Comparison of ENCODE assay signal across 9 mouse cellular contexts in genomic region chr10:117416636-117417469, GRCm38 (mm10). TPM values are rescaled to one million over a fixed set of nuclear protein-coding genes. Genes with fewer than 3 reads are reported as not detected.
DNase-seq lines count a peak whose midpoint lies in the region; ATAC-seq and TF ChIP-seq lines count a peak whose summit lies in the region.
"Had no signal": no experiment of that assay in that cellular context is flagged by ENCODE, and none has a peak within 500 bp of the region (broad histone marks: within the 10 kb centered on the region; RNA-seq: fewer than 3 reads in every experiment).

No protein-coding gene starts in this region.

- no peaks in the 10 kb centered on the region for H3K9me3 ChIP-seq in heart, embryonic 16.5 days (replicated peaks; ENCODE audit: control insufficient read depth, low read length)
- no peaks in the 10 kb centered on the region for H3K9me3 ChIP-seq in hindbrain, embryonic 16.5 days (ENCODE audit: control insufficient read depth, low read length)
- no peaks in the 10 kb centered on the region for H3K9me3 ChIP-seq in midbrain, embryonic 13.5 days

- ATAC-seq in heart, embryonic 16.5 days (replicated peaks; ENCODE audit: extremely low read depth, insufficient read depth, low FRiP score): no peak
- no peak for ATAC-seq in hindbrain, embryonic 16.5 days
- no peak for ATAC-seq in midbrain, embryonic 13.5 days

- intact Hi-C loops in heart, postnatal 14 days (cut with DNase I): no loop called here

- no peak overlapping the region for H3K27ac ChIP-seq in heart, embryonic 16.5 days (ENCODE audit: low read length)
- no peak overlapping the region for H3K27ac ChIP-seq in bone marrow, adult 2 months (ENCODE audit: control insufficient read depth, insufficient read depth, low read depth, low read length, poor library complexity)
- peak overlapping the region; percentile 77 for H3K27ac ChIP-seq in hindbrain, embryonic 16.5 days (ENCODE audit: low read depth, low read length)
- 0 out of 2 replicates have a peak overlapping the region, but pooled peaks have one; percentile 53 for H3K27ac ChIP-seq in midbrain, embryonic 13.5 days

- no peak for TF ChIP-seq CTCF in bone marrow, adult 2 months (IDR thresholded peaks at IDR 0.05; ENCODE audit: control insufficient read depth, insufficient read depth, low read length)

- H3K36me3 ChIP-seq in heart, embryonic 16.5 days (ENCODE audit: control insufficient read depth, insufficient read depth): no peaks in the 10 kb centered on the region
- no peaks in the 10 kb centered on the region for H3K36me3 ChIP-seq in hindbrain, embryonic 16.5 days (ENCODE audit: control insufficient read depth, insufficient read depth, low read length)
- no peaks in the 10 kb centered on the region for H3K36me3 ChIP-seq in midbrain, embryonic 13.5 days

- H3K4me3 ChIP-seq in heart, embryonic 16.5 days (ENCODE audit: low read length): peak overlapping the region; percentile 54
- peak overlapping the region; percentile 15 for H3K4me3 ChIP-seq in bone marrow, adult 2 months (replicated peaks; ENCODE audit: control insufficient read depth, low read depth, low read length)
- H3K4me3 ChIP-seq in hindbrain, embryonic 16.5 days (ENCODE audit: low read length): no peak overlapping the region; the same call in 1 of the 2 replicates
- no peak overlapping the region for H3K4me3 ChIP-seq in midbrain, embryonic 13.5 days (replicated peaks)

- no peak for TF ChIP-seq POLR2A in bone marrow, adult 2 months (IDR thresholded peaks at IDR 0.05; ENCODE audit: borderline replicate concordance, control insufficient read depth, low read depth, low read length)

- H3K4me1 ChIP-seq in heart, embryonic 16.5 days (ENCODE audit: control insufficient read depth, insufficient read depth, low read length): peaks cover 16% of the 10 kb centered on the region
- peaks cover 2% of the 10 kb centered on the region; the same call in 1 of the 2 replicates for H3K4me1 ChIP-seq in bone marrow, adult 2 months (ENCODE audit: control insufficient read depth, insufficient read depth, low read length)
- peaks cover 12% of the 10 kb centered on the region for H3K4me1 ChIP-seq in hindbrain, embryonic 16.5 days (ENCODE audit: control insufficient read depth, insufficient read depth, low read depth, low read length)
- peaks cover 22% of the 10 kb centered on the region for H3K4me1 ChIP-seq in midbrain, embryonic 13.5 days (replicated peaks)

- H3K27me3 ChIP-seq in heart, embryonic 16.5 days (ENCODE audit: control insufficient read depth, insufficient read depth, low read length): no peaks in the 10 kb centered on the region; the same call in 1 of the 2 replicates
- no peaks in the 10 kb centered on the region; the same call in 1 of the 2 replicates for H3K27me3 ChIP-seq in hindbrain, embryonic 16.5 days (replicated peaks; ENCODE audit: control insufficient read depth, insufficient read depth, low read length)
- peaks cover 7% of the 10 kb centered on the region for H3K27me3 ChIP-seq in midbrain, embryonic 13.5 days

- peak overlapping the region; percentile 83 for H3K4me2 ChIP-seq in heart, embryonic 16.5 days (ENCODE audit: low read depth, low read length)
- H3K4me2 ChIP-seq in hindbrain, embryonic 16.5 days (ENCODE audit: low read length): peak overlapping the region; percentile 72
- peak overlapping the region; percentile 50 for H3K4me2 ChIP-seq in midbrain, embryonic 13.5 days (replicated peaks)

- H3K9ac ChIP-seq in heart, embryonic 16.5 days (ENCODE audit: low read length): no peak overlapping the region; the same call in 1 of the 2 replicates
- peak overlapping the region; percentile 38; the same call in 1 of the 2 replicates for H3K9ac ChIP-seq in hindbrain, embryonic 16.5 days (ENCODE audit: low read depth, low read length)
- 0 out of 2 replicates have a peak overlapping the region, but pooled peaks have one; percentile 1 for H3K9ac ChIP-seq in midbrain, embryonic 13.5 days (replicated peaks)

- no peak for DNase-seq in heart, postnatal 14 days
- DNase-seq in layer of hippocampus, postnatal 25 days (ENCODE audit: extremely low spot score in 1 of 2, low spot score in 1 of 2): no peak
- DNase-seq in thymus, postnatal 10 days (ENCODE audit: low spot score in 2 of 2): no peak
- DNase-seq in spleen, adult 12 weeks (ENCODE audit: low spot score): no peak
- DNase-seq: cerebellum, adult 2 months had no signal

- WGBS in heart, embryonic 16.5 days: 78% methylated on average over 16 of the region's 16 CpGs
- WGBS in bone marrow, adult 2 months: 76% methylated on average over 16 of the region's 16 CpGs
- 85% methylated on average over 16 of the region's 16 CpGs for WGBS in hindbrain, embryonic 16.5 days
- whole genome bisulfite sequencing in midbrain, embryonic 13.5 days: 87% methylated on average over 16 of the region's 16 CpGs

RNA-seq across cellular contexts. Expression of gene Cpsf6, which starts 37.0 kb away (rescaled TPM):
- 85.7 and 89.7 TPM in 2 replicates for polyA plus RNA-seq in heart, embryonic 16.5 days (2015; fragmentation: Nextera tagmentation; extraction: Ambion mirVana)
- 10 to 100 TPM; 43.6 to 43.8 TPM for total RNA-seq in heart, postnatal 14 days (2021)
- 48.0 and 64.9 TPM in 2 replicates for polyA plus RNA-seq in bone marrow, adult 2 months (2011; ENCODE audit: insufficient read depth, insufficient read length, low replicate concordance, missing spikeins)
- polyA plus RNA-seq in hindbrain, embryonic 16.5 days (2015; fragmentation: Nextera tagmentation; extraction: Ambion mirVana): 111 and 128 TPM in 2 replicates
- 203 and 210 TPM in 2 replicates for polyA plus RNA-seq in midbrain, embryonic 13.5 days (2015; fragmentation: Nextera tagmentation; extraction: Ambion mirVana)
- total RNA-seq in layer of hippocampus, postnatal 25 days (2021): 100 to 1,000 TPM; 103 to 115 TPM

Comparison
In these comparisons a context has a peak if more than half of its experiments do, and no peak if none do; other contexts are left out.
1. H3K27ac ChIP-seq: peak in hindbrain, embryonic 16.5 days (single experiment) and midbrain, embryonic 13.5 days (single experiment); none in heart, embryonic 16.5 days (single experiment) and bone marrow, adult 2 months (single experiment).
2. H3K4me3 ChIP-seq: peak in heart, embryonic 16.5 days (single experiment) and bone marrow, adult 2 months (single experiment); none in hindbrain, embryonic 16.5 days (single experiment) and midbrain, embryonic 13.5 days (single experiment).
3. Peak in every context shown above with its lines, with median percentiles within 50 percentile points of each other: H3K4me2 ChIP-seq.